Mouse (Mus musculus) v-Abl transformed pro-B cells (cell line): Measurements from ENCODE around the gene Syt1.

ENCODE experiments used
- in situ Hi-C, 2 experiments: fragments of 400-800 bp; cut with MboI; formaldehyde crosslinking; loops; one replicate each; pipeline ENCODE4 v1.15.1; 2025; ENCODE audit not compliant: unreplicated experiment in 2 of 2

Gene Syt1

GRCm38 (mm10) chr10:108457054-108457453, 553.7 kb downstream of the Syt1 start:
- in situ Hi-C loops = no loop called here

DNA sequence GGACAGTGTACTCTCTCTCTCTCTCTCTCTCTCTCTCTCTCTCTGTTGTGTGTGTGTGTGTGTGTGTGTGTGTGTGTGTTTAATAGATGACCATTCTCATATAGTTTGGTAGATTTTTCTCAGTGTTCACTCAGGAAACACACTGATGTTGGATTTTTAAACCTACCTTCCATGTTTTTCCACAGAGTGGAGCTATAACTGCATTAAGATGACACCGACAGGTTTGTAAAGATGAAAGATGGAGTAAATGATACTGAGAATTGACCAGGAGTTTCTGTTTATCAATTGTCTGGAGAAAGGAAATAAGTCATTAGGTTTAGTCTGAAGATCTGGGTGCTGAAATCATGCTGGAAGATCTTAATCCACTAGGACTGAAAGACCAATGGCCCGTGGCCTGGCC, 554.9 kb downstream of the Syt1 start:
- in situ Hi-C loops = no loop called here

- in situ Hi-C loops = no loop called here
Measured at GRCm38 (mm10) chr10:108455204-108455603, 555.6 kb downstream of the Syt1 start.

DNA sequence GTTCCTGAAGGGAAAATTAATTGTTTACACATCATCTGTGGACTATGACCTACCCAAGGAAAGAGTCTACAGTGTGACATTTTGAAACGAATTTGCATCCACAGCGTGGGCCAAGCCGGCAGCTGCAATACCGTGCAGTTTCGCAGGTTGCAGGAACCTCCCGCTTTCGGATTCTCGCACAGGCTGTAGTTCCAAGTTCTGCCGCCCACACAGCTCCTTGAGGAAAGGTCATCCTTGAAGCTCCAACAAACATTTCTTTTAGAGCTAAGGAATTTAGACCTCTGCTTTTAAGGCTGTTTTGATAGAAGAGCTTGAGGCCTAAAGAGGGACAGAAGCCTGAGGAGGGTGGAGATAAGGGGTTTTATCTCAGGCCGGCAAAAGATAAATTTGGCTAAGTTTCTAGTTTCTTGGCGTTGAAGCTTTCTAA, 556.1 kb downstream of the Syt1 start:
- in situ Hi-C loops = no loop called here

DNA sequence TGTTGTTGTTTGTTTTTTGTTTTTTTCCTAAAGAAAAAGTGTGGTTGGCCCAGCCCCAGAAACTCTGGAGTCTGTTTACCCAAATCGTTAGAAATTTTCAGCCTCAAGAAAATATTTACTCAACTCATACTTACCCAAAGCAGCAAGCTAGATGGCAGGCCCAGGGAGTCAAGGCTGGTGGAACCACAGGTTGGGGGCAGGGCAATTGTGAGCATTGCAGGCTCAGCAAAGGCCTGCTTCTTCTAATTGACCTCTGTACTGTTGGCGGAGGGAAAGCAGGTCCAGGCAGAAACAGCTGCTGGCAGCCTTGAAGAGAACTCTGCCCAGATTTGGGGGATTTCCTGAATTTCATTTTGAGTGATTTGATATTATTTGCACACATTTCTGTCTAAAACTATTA, 557.2 kb downstream of the Syt1 start:
- in situ Hi-C loops = no loop called here

- in situ Hi-C loops = no loop called here
Measured at GRCm38 (mm10) chr10:108452421-108452820, 558.4 kb downstream of the Syt1 start.

- in situ Hi-C loops = no loop called here
Measured at GRCm38 (mm10) chr10:108451516-108451915, 559.3 kb downstream of the Syt1 start.

- in situ Hi-C loops = no loop called here
Measured at GRCm38 (mm10) chr10:108450401-108450800, 560.4 kb downstream of the Syt1 start.

GRCm38 (mm10) chr10:108448421-108448820, 562.4 kb downstream of the Syt1 start:
- in situ Hi-C loops = loop anchor here (5.0 to 25.0 kb wide), 4 partner anchors 586 to 1011 kb away; no protein-coding TSS in a partner anchor
